Mouse (Mus musculus): ENCODE results near the gene Nckap5l. TPM values are rescaled to one million over a fixed set of nuclear protein-coding genes. Genes with fewer than 3 reads are reported as not detected.

The Nckap5l gene
- polyA plus RNA-seq, 1 experiment = 48.6 TPM

DNA sequence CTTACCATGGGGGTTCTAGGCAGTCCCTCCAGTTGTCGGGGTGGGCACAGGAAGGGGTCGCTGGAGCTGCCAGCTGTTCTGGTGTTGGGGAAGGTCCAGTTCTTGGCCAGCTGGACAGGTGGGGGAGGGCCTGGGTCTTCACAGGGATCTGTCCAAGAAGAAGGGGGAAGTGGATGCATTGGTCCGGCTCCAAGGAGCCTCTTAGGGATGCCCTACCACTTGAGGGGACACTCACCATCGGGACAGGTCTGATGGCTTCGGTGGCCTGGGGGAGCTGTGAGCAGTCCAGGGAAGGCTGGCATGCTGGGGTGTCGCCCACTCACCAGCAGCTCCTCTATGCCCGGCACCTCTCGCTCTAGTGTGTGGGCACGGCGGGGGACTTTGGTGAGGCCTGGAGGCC, 34.4 kb downstream of the Nckap5l start:
- Histone ChIP-seq H3K36me3 (ENCODE audit: control insufficient read depth, insufficient read depth, low read length) (no peaks in the 10 kb centered on the region), H3K4me3 (ENCODE audit: control insufficient read depth, insufficient read depth, low read length) (no peak overlapping the region), H3K27ac (ENCODE audit: control insufficient read depth, insufficient read depth, low read length) (no peak overlapping the region), H3K4me1 (replicated peaks; ENCODE audit: control insufficient read depth, insufficient read depth, low read length) (peaks cover 7% of the 10 kb centered on the region), H3K27me3 (ENCODE audit: control insufficient read depth, insufficient read depth, low read length) (no peaks in the 10 kb centered on the region)
- 97% methylated on average over 10 of the region's 10 CpGs for WGBS
- no peak for DNase-seq
- TF ChIP-seq CTCF (IDR thresholded peaks at IDR 0.05; ENCODE audit: borderline replicate concordance, control insufficient read depth, extremely low read depth, insufficient read depth, low read length, poor library complexity) (no peak), POLR2A (IDR thresholded peaks at IDR 0.05; ENCODE audit: control insufficient read depth, extremely low read depth, insufficient read depth, low read length, poor library complexity) (no peak)

GRCm38 (mm10) chr15:99422551-99422950, 35.0 kb downstream of the Nckap5l start:
- no peak overlapping the region for H3K4me3 ChIP-seq (ENCODE audit: control insufficient read depth, insufficient read depth, low read length)
- no peaks in the 10 kb centered on the region for H3K27me3 ChIP-seq (ENCODE audit: control insufficient read depth, insufficient read depth, low read length)
- no peak overlapping the region for H3K27ac ChIP-seq (ENCODE audit: control insufficient read depth, insufficient read depth, low read length)
- 97% methylated on average over 23 of the region's 23 CpGs for WGBS
- no peaks in the 10 kb centered on the region for H3K36me3 ChIP-seq (ENCODE audit: control insufficient read depth, insufficient read depth, low read length)
- TF ChIP-seq POLR2A (IDR thresholded peaks at IDR 0.05; ENCODE audit: control insufficient read depth, extremely low read depth, insufficient read depth, low read length, poor library complexity) (no peak), CTCF (IDR thresholded peaks at IDR 0.05; ENCODE audit: borderline replicate concordance, control insufficient read depth, extremely low read depth, insufficient read depth, low read length, poor library complexity) (no peak)
- DNase-seq = no peak
- peaks cover 7% of the 10 kb centered on the region for H3K4me1 ChIP-seq (replicated peaks; ENCODE audit: control insufficient read depth, insufficient read depth, low read length)

GRCm38 (mm10) chr15:99421676-99422075, 35.9 kb downstream of the Nckap5l start:
- H3K4me1 ChIP-seq (replicated peaks; ENCODE audit: control insufficient read depth, insufficient read depth, low read length) = peaks cover 7% of the 10 kb centered on the region
- no peaks in the 10 kb centered on the region for H3K27me3 ChIP-seq (ENCODE audit: control insufficient read depth, insufficient read depth, low read length)
- WGBS = 89% methylated on average over 8 of the region's 8 CpGs
- TF ChIP-seq CTCF (IDR thresholded peaks at IDR 0.05; ENCODE audit: borderline replicate concordance, control insufficient read depth, extremely low read depth, insufficient read depth, low read length, poor library complexity) (no peak), POLR2A (IDR thresholded peaks at IDR 0.05; ENCODE audit: control insufficient read depth, extremely low read depth, insufficient read depth, low read length, poor library complexity) (no peak)
- H3K27ac ChIP-seq (ENCODE audit: control insufficient read depth, insufficient read depth, low read length) = no peak overlapping the region
- no peaks in the 10 kb centered on the region for H3K36me3 ChIP-seq (ENCODE audit: control insufficient read depth, insufficient read depth, low read length)
- DNase-seq = no peak
- H3K4me3 ChIP-seq (ENCODE audit: control insufficient read depth, insufficient read depth, low read length) = no peak overlapping the region

DNA sequence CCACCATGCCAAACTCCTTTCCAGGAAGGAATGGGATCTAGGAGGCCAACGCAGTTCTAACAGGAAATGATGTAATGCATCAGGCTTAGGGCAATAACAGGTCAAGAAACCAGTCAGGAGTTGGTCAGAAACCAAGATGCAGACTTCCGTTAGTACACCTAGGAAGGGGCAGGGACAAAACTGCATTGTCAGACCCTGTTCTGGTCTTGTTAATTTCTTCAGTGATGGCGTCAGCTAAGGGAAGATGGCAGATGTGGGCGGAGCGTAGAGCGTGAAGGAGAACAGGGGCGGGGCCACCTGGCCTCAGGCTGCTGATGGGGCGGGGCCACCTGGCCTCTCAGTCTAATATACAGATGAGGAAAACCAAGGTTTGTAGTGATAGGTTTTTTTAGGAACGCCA, 36.4 kb downstream of the Nckap5l start:
- Histone ChIP-seq H3K4me1 (replicated peaks; ENCODE audit: control insufficient read depth, insufficient read depth, low read length) (peaks cover 9% of the 10 kb centered on the region), H3K27me3 (ENCODE audit: control insufficient read depth, insufficient read depth, low read length) (no peaks in the 10 kb centered on the region), H3K4me3 (ENCODE audit: control insufficient read depth, insufficient read depth, low read length) (no peak overlapping the region), H3K27ac (ENCODE audit: control insufficient read depth, insufficient read depth, low read length) (no peak overlapping the region), H3K36me3 (ENCODE audit: control insufficient read depth, insufficient read depth, low read length) (no peaks in the 10 kb centered on the region)
- WGBS = 77% methylated on average over 9 of the region's 9 CpGs
- no peak for TF ChIP-seq CTCF (IDR thresholded peaks at IDR 0.05; ENCODE audit: borderline replicate concordance, control insufficient read depth, extremely low read depth, insufficient read depth, low read length, poor library complexity)
- no peak for TF ChIP-seq POLR2A (IDR thresholded peaks at IDR 0.05; ENCODE audit: control insufficient read depth, extremely low read depth, insufficient read depth, low read length, poor library complexity)
- DNase-seq = peak; percentile 25

GRCm38 (mm10) chr15:99420521-99421014, 37.0 kb downstream of the Nckap5l start:
- Histone ChIP-seq H3K4me1 (replicated peaks; ENCODE audit: control insufficient read depth, insufficient read depth, low read length) (peaks cover 10% of the 10 kb centered on the region), H3K27me3 (ENCODE audit: control insufficient read depth, insufficient read depth, low read length) (no peaks in the 10 kb centered on the region), H3K36me3 (ENCODE audit: control insufficient read depth, insufficient read depth, low read length) (no peaks in the 10 kb centered on the region), H3K27ac (ENCODE audit: control insufficient read depth, insufficient read depth, low read length) (peak overlapping the region; percentile 25; the same call in 1 of the 2 replicates), H3K4me3 (ENCODE audit: control insufficient read depth, insufficient read depth, low read length) (peak overlapping the region; percentile 16; the same call in 1 of the 2 replicates)
- no peak for TF ChIP-seq POLR2A (IDR thresholded peaks at IDR 0.05; ENCODE audit: control insufficient read depth, extremely low read depth, insufficient read depth, low read length, poor library complexity)
- no peak for TF ChIP-seq CTCF (IDR thresholded peaks at IDR 0.05; ENCODE audit: borderline replicate concordance, control insufficient read depth, extremely low read depth, insufficient read depth, low read length, poor library complexity)
- 6% methylated on average over 12 of the region's 12 CpGs for WGBS
- DNase-seq = peak; percentile 28

GRCm38 (mm10) chr15:99420101-99420500, 37.4 kb downstream of the Nckap5l start:
- DNase-seq = no peak
- TF ChIP-seq POLR2A (IDR thresholded peaks at IDR 0.05; ENCODE audit: control insufficient read depth, extremely low read depth, insufficient read depth, low read length, poor library complexity) (no peak), CTCF (IDR thresholded peaks at IDR 0.05; ENCODE audit: borderline replicate concordance, control insufficient read depth, extremely low read depth, insufficient read depth, low read length, poor library complexity) (no peak)
- H3K4me3 ChIP-seq (ENCODE audit: control insufficient read depth, insufficient read depth, low read length) = peak overlapping the region; percentile 16; the same call in 1 of the 2 replicates
- no peaks in the 10 kb centered on the region for H3K36me3 ChIP-seq (ENCODE audit: control insufficient read depth, insufficient read depth, low read length)
- H3K4me1 ChIP-seq (replicated peaks; ENCODE audit: control insufficient read depth, insufficient read depth, low read length) = peaks cover 10% of the 10 kb centered on the region
- no peak overlapping the region for H3K27ac ChIP-seq (ENCODE audit: control insufficient read depth, insufficient read depth, low read length)
- no peaks in the 10 kb centered on the region for H3K27me3 ChIP-seq (ENCODE audit: control insufficient read depth, insufficient read depth, low read length)
- 9% methylated on average over 5 of the region's 5 CpGs for WGBS

Measured in thymus, adult 2 months (tissue).